Mouse (Mus musculus): Measurements from ENCODE around the gene Larp4b.

DNA sequence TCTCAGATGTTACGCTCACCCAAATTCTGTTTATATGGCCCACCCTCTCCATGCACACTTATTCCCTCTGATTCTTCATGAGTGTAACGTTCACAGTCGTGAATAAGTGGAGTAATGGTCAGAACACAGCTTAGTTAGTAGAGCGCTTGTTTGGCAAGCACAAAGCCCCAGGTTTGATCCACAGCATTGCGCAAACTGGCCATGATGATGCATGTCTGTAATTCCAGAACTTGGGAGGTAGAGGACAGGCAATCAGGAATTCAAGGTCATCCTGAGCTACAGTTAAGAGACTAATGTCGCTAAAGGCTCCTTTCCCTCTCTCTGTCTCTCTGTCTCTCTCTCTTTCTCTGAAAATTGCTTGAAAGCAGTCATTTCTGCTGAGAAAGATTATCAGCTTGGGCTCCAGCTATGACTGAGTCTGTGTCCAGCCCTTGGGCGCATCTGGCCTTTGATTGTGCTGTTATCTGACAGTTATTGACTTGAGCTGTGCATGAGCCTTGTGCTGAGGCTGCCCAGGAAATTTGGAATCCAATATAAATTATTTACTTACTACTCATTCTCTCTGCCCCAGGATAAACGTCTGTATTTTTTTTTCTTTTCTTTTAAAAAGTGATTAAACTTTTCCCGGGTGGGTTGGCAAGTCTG, 129.2 kb downstream of the Larp4b start:
- TF ChIP-seq POLR2A (IDR thresholded peaks at IDR 0.05; ENCODE audit: low read depth, low read length): no peak
- no peak for TF ChIP-seq CTCF (conservative IDR thresholded peaks at IDR 0.05; ENCODE audit: insufficient read depth, insufficient read length, low read depth, low read length)

Data from kidney, adult 2 months (tissue).